Mouse (Mus musculus) neural tube, embryonic 13.5 days (tissue): ENCODE data around the gene Fam126a. TPM values are rescaled to one million over a fixed set of nuclear protein-coding genes. Genes with fewer than 3 reads are reported as not detected.

ENCODE experiments used
- ATAC-seq: fragments of 200-750 bp; cut with Nextera tagmentation; 2 replicates; pipeline ENCODE4 v1.8.0; 2017; ENCODE audit warnings: low read depth, mild to moderate bottlenecking, moderate TSS enrichment, moderate library complexity
- H3K27ac ChIP-seq: fragments of 300-500 bp; sonication (generic); replicated peaks from 2 replicates; pipeline ENCODE4 v1.5.1; 2015; ENCODE audit warnings: moderate library complexity, mild to moderate bottlenecking, inconsistent platforms
- H3K27me3 ChIP-seq: fragments of 300-500 bp; sonication (generic); 2 replicates; pipeline ENCODE4 v1.6.1; 2015; ENCODE audit warnings: mild to moderate bottlenecking, inconsistent platforms
- H3K36me3 ChIP-seq: fragments of 300-500 bp; sonication (generic); 2 replicates; pipeline ENCODE4 v1.6.1; 2015; ENCODE audit warnings: mild to moderate bottlenecking, inconsistent platforms
- H3K4me1 ChIP-seq: fragments of 300-500 bp; sonication (generic); replicated peaks from 2 replicates; pipeline ENCODE4 v1.6.1; 2015; ENCODE audit warnings: inconsistent platforms
- H3K4me2 ChIP-seq: fragments of 300-500 bp; sonication (generic); 2 replicates; pipeline ENCODE4 v1.6.1; 2015; ENCODE audit warnings: inconsistent platforms, mild to moderate bottlenecking, moderate library complexity
- H3K4me3 ChIP-seq: fragments of 300-500 bp; sonication (generic); 2 replicates; pipeline ENCODE4 v1.5.1; 2015; ENCODE audit warnings: mild to moderate bottlenecking, inconsistent platforms
- H3K9ac ChIP-seq: fragments of 300-500 bp; sonication (generic); 2 replicates; pipeline ENCODE4 v1.6.1; 2015; ENCODE audit warnings: moderate library complexity, mild to moderate bottlenecking, inconsistent platforms
- H3K9me3 ChIP-seq: fragments of 300-500 bp; sonication (generic); 2 replicates; pipeline ENCODE4 v1.6.1; 2016; ENCODE audit warnings: inconsistent platforms
- WGBS: fragments of 180-500 bp; shearing (Covaris S2); methylation state at CpG from one replicate; pipeline ENCODE4 v1.1.7; 2015; 5-methylcytosine and 5-hydroxymethylcytosine counted together
- polyA plus RNA-seq: library from polyadenylated mRNA; unstranded; fragments of >200 nt; fragmentation: Nextera tagmentation; extraction: Ambion mirVana; gene quantifications from 2 replicates; pipeline ENCODE4 v1.2.1, GENCODE M21; 2015

Gene Fam126a
- polyA plus RNA-seq, 1 experiment from 2014 or later = 28.4 TPM

GRCm38 (mm10) chr5:24053245-24054190 is 23.0 kb upstream of the Fam126a start:
- no peak for ATAC-seq
- Histone ChIP-seq H3K27me3 (no peaks in the 10 kb centered on the region), H3K4me2 (no peak overlapping the region), H3K9me3 (0 out of 2 replicates have a peak, but pooled peaks cover 6% of the 10 kb centered on the region), H3K4me3 (no peak overlapping the region), H3K9ac (no peak overlapping the region), H3K36me3 (no peaks in the 10 kb centered on the region), H3K4me1 (peaks cover 5% of the 10 kb centered on the region; the same call in 1 of the 2 replicates), H3K27ac (no peak overlapping the region)
- WGBS = 62% methylated on average over 9 of the region's 9 CpGs

- H3K4me3 ChIP-seq = no peak overlapping the region
- 70% methylated on average over 16 of the region's 16 CpGs for WGBS
- H3K9me3 ChIP-seq = 0 out of 2 replicates have a peak, but pooled peaks cover 6% of the 10 kb centered on the region
- H3K9ac ChIP-seq = no peak overlapping the region
- ATAC-seq = no peak
- H3K27me3 ChIP-seq = no peaks in the 10 kb centered on the region
- peaks cover 5% of the 10 kb centered on the region; the same call in 1 of the 2 replicates for H3K4me1 ChIP-seq
- H3K36me3 ChIP-seq = no peaks in the 10 kb centered on the region
- H3K27ac ChIP-seq = no peak overlapping the region
- H3K4me2 ChIP-seq = no peak overlapping the region
Measured at GRCm38 (mm10) chr5:24051755-24052675, 21.5 kb upstream of the Fam126a start.

- 24% methylated on average over 1 of the region's 1 CpGs for WGBS
- no peak overlapping the region for H3K4me3 ChIP-seq
- H3K4me2 ChIP-seq = no peak overlapping the region
Measured at GRCm38 (mm10) chr5:24047821-24048220, 17.3 kb upstream of the Fam126a start.

GRCm38 (mm10) chr5:24047001-24047400 is 16.5 kb upstream of the Fam126a start:
- Histone ChIP-seq H3K4me2 (no peak overlapping the region), H3K27me3 (no peaks in the 10 kb centered on the region), H3K4me1 (peaks cover 9% of the 10 kb centered on the region; the same call in 1 of the 2 replicates), H3K4me3 (no peak overlapping the region), H3K9ac (no peak overlapping the region), H3K9me3 (no peaks in the 10 kb centered on the region), H3K36me3 (no peaks in the 10 kb centered on the region), H3K27ac (no peak overlapping the region)
- 91% methylated on average over 7 of the region's 7 CpGs for WGBS
- ATAC-seq = no peak

More at GRCm38 (mm10) chr5:24047821-24048220, 17.3 kb upstream of the Fam126a start:
- no peaks in the 10 kb centered on the region for H3K9me3 ChIP-seq
- peaks cover 9% of the 10 kb centered on the region; the same call in 1 of the 2 replicates for H3K4me1 ChIP-seq
- no peak overlapping the region for H3K9ac ChIP-seq
- H3K27ac ChIP-seq = no peak overlapping the region
- H3K36me3 ChIP-seq = no peaks in the 10 kb centered on the region
- no peak for ATAC-seq
- H3K27me3 ChIP-seq = no peaks in the 10 kb centered on the region

- no peaks in the 10 kb centered on the region for H3K27me3 ChIP-seq
- H3K36me3 ChIP-seq = no peaks in the 10 kb centered on the region
- H3K9me3 ChIP-seq = no peaks in the 10 kb centered on the region
- peaks cover 9% of the 10 kb centered on the region; the same call in 1 of the 2 replicates for H3K4me1 ChIP-seq
- H3K4me2 ChIP-seq = no peak overlapping the region
- whole genome bisulfite sequencing = 50% methylated on average over 4 of the region's 4 CpGs
- no peak overlapping the region for H3K27ac ChIP-seq
- H3K4me3 ChIP-seq = no peak overlapping the region
- no peak overlapping the region for H3K9ac ChIP-seq
- ATAC-seq = no peak
Measured at GRCm38 (mm10) chr5:24045998-24046631, 15.6 kb upstream of the Fam126a start.

GRCm38 (mm10) chr5:24044387-24044786 is 13.9 kb upstream of the Fam126a start:
- no peak overlapping the region for H3K4me2 ChIP-seq
- no peak for ATAC-seq
- 42% methylated on average over 1 of the region's 1 CpGs for whole genome bisulfite sequencing

GRCm38 (mm10) chr5:24043367-24043766 is 12.9 kb upstream of the Fam126a start:
- Histone ChIP-seq H3K27ac (no peak overlapping the region), H3K9ac (no peak overlapping the region), H3K9me3 (no peaks in the 10 kb centered on the region), H3K4me3 (no peak overlapping the region), H3K4me1 (peaks cover 9% of the 10 kb centered on the region; the same call in 1 of the 2 replicates), H3K4me2 (no peak overlapping the region), H3K27me3 (no peaks in the 10 kb centered on the region), H3K36me3 (no peaks in the 10 kb centered on the region)
- ATAC-seq = no peak
- 92% methylated on average over 2 of the region's 2 CpGs for WGBS

More at GRCm38 (mm10) chr5:24044387-24044786, 13.9 kb upstream of the Fam126a start:
- Histone ChIP-seq H3K4me1 (peaks cover 9% of the 10 kb centered on the region; the same call in 1 of the 2 replicates), H3K9ac (no peak overlapping the region), H3K36me3 (no peaks in the 10 kb centered on the region), H3K27ac (no peak overlapping the region), H3K4me3 (no peak overlapping the region), H3K9me3 (no peaks in the 10 kb centered on the region), H3K27me3 (no peaks in the 10 kb centered on the region)

GRCm38 (mm10) chr5:24041341-24041852 is 10.9 kb upstream of the Fam126a start:
- H3K9ac ChIP-seq = no peak overlapping the region
- no peak overlapping the region for H3K4me3 ChIP-seq
- WGBS = 87% methylated on average over 4 of the region's 4 CpGs
- H3K27ac ChIP-seq = no peak overlapping the region
- H3K4me2 ChIP-seq = no peak overlapping the region
- ATAC-seq = no peak
- H3K4me1 ChIP-seq = 0 out of 2 replicates have a peak, but pooled peaks cover 5% of the 10 kb centered on the region
- H3K9me3 ChIP-seq = no peaks in the 10 kb centered on the region
- H3K36me3 ChIP-seq = no peaks in the 10 kb centered on the region
- no peaks in the 10 kb centered on the region for H3K27me3 ChIP-seq

- Histone ChIP-seq H3K9ac (no peak overlapping the region), H3K27me3 (no peaks in the 10 kb centered on the region), H3K27ac (no peak overlapping the region), H3K9me3 (no peaks in the 10 kb centered on the region), H3K4me3 (no peak overlapping the region), H3K36me3 (no peaks in the 10 kb centered on the region), H3K4me2 (no peak overlapping the region), H3K4me1 (no peaks in the 10 kb centered on the region)
- no peak for ATAC-seq
Measured at GRCm38 (mm10) chr5:24040601-24041000, 10.1 kb upstream of the Fam126a start.

- Histone ChIP-seq H3K4me2 (no peak overlapping the region), H3K9ac (no peak overlapping the region), H3K27me3 (no peaks in the 10 kb centered on the region), H3K4me3 (no peak overlapping the region), H3K4me1 (no peaks in the 10 kb centered on the region), H3K9me3 (no peaks in the 10 kb centered on the region), H3K36me3 (no peaks in the 10 kb centered on the region), H3K27ac (no peak overlapping the region)
- WGBS = 94% methylated on average over 5 of the region's 5 CpGs
- no peak for ATAC-seq
Measured at GRCm38 (mm10) chr5:24039423-24039822, 8.9 kb upstream of the Fam126a start.

GRCm38 (mm10) chr5:24038819-24039218 is 8.3 kb upstream of the Fam126a start:
- WGBS = 47% methylated on average over 5 of the region's 5 CpGs
- Histone ChIP-seq H3K27me3 (no peaks in the 10 kb centered on the region), H3K27ac (no peak overlapping the region), H3K4me3 (no peak overlapping the region), H3K9me3 (no peaks in the 10 kb centered on the region), H3K9ac (no peak overlapping the region), H3K36me3 (no peaks in the 10 kb centered on the region), H3K4me1 (no peaks in the 10 kb centered on the region), H3K4me2 (no peak overlapping the region)
- no peak for ATAC-seq
